12 mouse cellular contexts compared by ENCODE assay signal in the genomic region with DNA sequence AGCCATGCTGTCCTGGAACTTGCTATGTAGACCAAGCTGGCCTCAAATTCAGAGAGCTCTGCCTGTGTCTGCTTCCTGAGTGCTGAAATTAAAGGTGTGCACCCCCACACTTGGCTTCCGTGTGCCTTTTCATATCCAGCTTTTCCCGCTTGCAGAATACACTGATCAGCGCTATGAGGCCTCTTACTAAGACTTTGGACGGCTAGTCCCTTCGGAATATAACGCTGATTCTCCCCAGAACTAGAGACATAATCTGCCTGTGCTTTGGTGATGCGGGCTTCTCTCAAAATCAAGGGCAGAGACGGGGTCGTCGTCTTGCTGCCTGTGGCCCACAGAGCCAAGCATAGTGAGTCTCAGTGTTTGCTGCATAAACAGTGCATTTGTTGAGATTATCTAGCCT. TPM values are rescaled to one million over a fixed set of nuclear protein-coding genes. Genes with fewer than 3 reads are reported as not detected.
DNase-seq lines count a peak whose midpoint lies in the region; ATAC-seq and TF ChIP-seq lines count a peak whose summit lies in the region.
"Had no signal": no experiment of that assay in that cellular context is flagged by ENCODE, and none has a peak within 500 bp of the region (broad histone marks: within the 10 kb centered on the region; RNA-seq: fewer than 3 reads in every experiment).

No protein-coding gene starts in this region.

- peaks cover 9% of the 10 kb centered on the region for H3K27me3 ChIP-seq in liver, adult 2 months (ENCODE audit: control insufficient read depth, insufficient read depth, low read length)
- no peaks in the 10 kb centered on the region for H3K27me3 ChIP-seq in midbrain, postnatal 0 days (ENCODE audit: insufficient read depth, low read length)
- H3K27me3 ChIP-seq: liver, embryonic 15.5 days; Patski had no signal

- TF ChIP-seq CTCF in liver, adult 2 months (IDR thresholded peaks at IDR 0.05; ENCODE audit: low read depth, low read length): no peak
- TF ChIP-seq CTCF in midbrain, postnatal 0 days (IDR thresholded peaks at IDR 0.05): no peak

- H3K79me2 ChIP-seq in liver, adult 2 months (ENCODE audit: control insufficient read depth, insufficient read depth, low read length): no peaks in the 10 kb centered on the region

- TF ChIP-seq POLR2A in liver, adult 2 months (IDR thresholded peaks at IDR 0.05; ENCODE audit: extremely low read depth, insufficient read depth, low read length): no peak

- no peaks in the 10 kb centered on the region for H3K36me3 ChIP-seq in liver, adult 2 months (ENCODE audit: control insufficient read depth, insufficient read depth, low read length)
- H3K36me3 ChIP-seq in midbrain, postnatal 0 days (ENCODE audit: insufficient read depth, low read length): peaks cover 7% of the 10 kb centered on the region

- no peak for ATAC-seq in midbrain, postnatal 0 days (ENCODE audit: low FRiP score)
- ATAC-seq: forebrain, embryonic 16.5 days; Patski had no signal

- H3K4me3 ChIP-seq in liver, adult 2 months (ENCODE audit: insufficient read depth, low read depth, low read length): no peak overlapping the region
- no peak overlapping the region; the same call in 1 of the 2 replicates for H3K4me3 ChIP-seq in midbrain, postnatal 0 days (ENCODE audit: low read depth, low read length)
- H3K4me3 ChIP-seq: liver, embryonic 15.5 days had no signal

- H3K9me3 ChIP-seq in midbrain, postnatal 0 days (ENCODE audit: low read length): no peaks in the 10 kb centered on the region
- H3K9me3 ChIP-seq: liver, embryonic 15.5 days had no signal

- peak overlapping the region; percentile 51 for H3K27ac ChIP-seq in liver, adult 2 months (replicated peaks; ENCODE audit: insufficient read depth, low read depth, low read length)
- peak overlapping the region; percentile 67 for H3K27ac ChIP-seq in midbrain, postnatal 0 days (ENCODE audit: low read depth, low read length)
- H3K27ac ChIP-seq: liver, embryonic 15.5 days had no signal

- H3K9ac ChIP-seq in liver, adult 2 months (ENCODE audit: low read depth, low read length): no peak overlapping the region
- no peak overlapping the region for H3K9ac ChIP-seq in midbrain, postnatal 0 days (replicated peaks; ENCODE audit: low read length, poor library complexity, severe bottlenecking)
- H3K9ac ChIP-seq: liver, embryonic 15.5 days had no signal

- no peaks in the 10 kb centered on the region for H3K4me1 ChIP-seq in liver, adult 2 months (ENCODE audit: control insufficient read depth, insufficient read depth, low read length)
- peaks cover 18% of the 10 kb centered on the region for H3K4me1 ChIP-seq in midbrain, postnatal 0 days (ENCODE audit: insufficient read depth, low read length)

- no peak overlapping the region for H3K4me2 ChIP-seq in midbrain, postnatal 0 days (ENCODE audit: low read depth, low read length, poor library complexity, severe bottlenecking)
- H3K4me2 ChIP-seq: liver, embryonic 15.5 days had no signal

- intact Hi-C loops in heart, postnatal 36 days (cut with DNase I): no loop called here

- WGBS in liver, adult 2 months: 83% methylated on average over 10 of the region's 10 CpGs
- 61% methylated on average over 10 of the region's 10 CpGs for WGBS in midbrain, postnatal 0 days

- peak; percentile 86 for DNase-seq in heart, adult 11 months
- no peak for DNase-seq in heart, postnatal 36 days
- DNase-seq in liver, adult 2 months (ENCODE audit: extremely low read depth, low read depth, low spot score): no peak
- DNase-seq in liver: no peak
- DNase-seq in cerebellum, postnatal 36 days: peak; percentile 22 to 41
- DNase-seq in midbrain, postnatal 0 days (ENCODE audit: low spot score): no peak
- DNase-seq in frontal cortex, postnatal 10 days (ENCODE audit: low spot score in 2 of 2): no peak
- no peak for DNase-seq in adrenal gland, adult 18-20 months (ENCODE audit: low spot score in 2 of 2)
- DNase-seq: spleen, adult 18-20 months had no signal

RNA-seq across cellular contexts. Expression of a gene that starts 4.2 kb away (rescaled TPM):
- 10 to 100 TPM; 36.4 to 38.9 TPM for total RNA-seq in heart, postnatal 36 days (2021)
- 1.5 and 2.3 TPM in 2 replicates for total RNA-seq in liver, adult 2 months (2014; rRNA removed)
- 0.22 and 0.46 TPM in 2 replicates for polyA plus RNA-seq in liver, adult 2 months (2012; rRNA removed)
- total RNA-seq in midbrain, postnatal 0 days (2014; rRNA removed): 147 and 164 TPM in 2 replicates
- 84.1 and 99.2 TPM in 2 replicates for polyA plus RNA-seq in midbrain, postnatal 0 days (2015; fragmentation: Nextera tagmentation; extraction: Ambion mirVana)
- total RNA-seq in adrenal gland, adult 18-20 months (2021): 1 to 10 TPM; 5.9 to 6.0 TPM

RNA-seq across cellular contexts. Expression of a gene that starts 35.5 kb away (rescaled TPM):
- 10 to 100 TPM; 61.7 to 68.2 TPM for total RNA-seq in heart, postnatal 36 days (2021)
- total RNA-seq in liver, adult 2 months (2014; rRNA removed): 20.9 and 40.3 TPM in 2 replicates
- 1.5 and 1.8 TPM in 2 replicates for polyA plus RNA-seq in liver, adult 2 months (2012; rRNA removed)
- total RNA-seq in midbrain, postnatal 0 days (2014; rRNA removed): 51.3 and 64.1 TPM in 2 replicates
- polyA plus RNA-seq in midbrain, postnatal 0 days (2015; fragmentation: Nextera tagmentation; extraction: Ambion mirVana): 260 and 285 TPM in 2 replicates
- total RNA-seq in adrenal gland, adult 18-20 months (2021): 100 to 1,000 TPM; 137 to 172 TPM

RNA-seq across cellular contexts. Expression of a gene that starts 36.5 kb away (rescaled TPM):
- 10 to 100 TPM; 22.7 to 24.1 TPM for total RNA-seq in heart, postnatal 36 days (2021)
- total RNA-seq in liver, adult 2 months (2014; rRNA removed): 29.6 and 34.4 TPM in 2 replicates
- 36.0 and 39.8 TPM in 2 replicates for polyA plus RNA-seq in liver, adult 2 months (2012; rRNA removed)
- total RNA-seq in midbrain, postnatal 0 days (2014; rRNA removed): 29.7 and 31.8 TPM in 2 replicates
- polyA plus RNA-seq in midbrain, postnatal 0 days (2015; fragmentation: Nextera tagmentation; extraction: Ambion mirVana): 31.6 and 33.4 TPM in 2 replicates
- 10 to 100 TPM; 27.7 to 28.4 TPM for total RNA-seq in adrenal gland, adult 18-20 months (2021)

RNA-seq across cellular contexts. Expression of a gene that starts 36.5 kb away (rescaled TPM):
- total RNA-seq in heart, postnatal 36 days (2021): under 1 TPM; 0.36 to 0.65 TPM
- total RNA-seq in liver, adult 2 months (2014; rRNA removed): 0.13 and 0.37 TPM in 2 replicates
- not detected in 2 replicates for polyA plus RNA-seq in liver, adult 2 months (2012; rRNA removed)
- total RNA-seq in midbrain, postnatal 0 days (2014; rRNA removed): 0.99 and 1.1 TPM in 2 replicates
- polyA plus RNA-seq in midbrain, postnatal 0 days (2015; fragmentation: Nextera tagmentation; extraction: Ambion mirVana): 1.4 and 2.0 TPM in 2 replicates
- 1 to 10 TPM; 1.1 to 1.3 TPM for total RNA-seq in adrenal gland, adult 18-20 months (2021)

RNA-seq across cellular contexts. Expression of a gene that starts 59.5 kb away (rescaled TPM):
- total RNA-seq in heart, postnatal 36 days (2021): 10 to 100 TPM; 20.8 to 25.3 TPM
- 10.7 and 14.7 TPM in 2 replicates for total RNA-seq in liver, adult 2 months (2014; rRNA removed)
- polyA plus RNA-seq in liver, adult 2 months (2012; rRNA removed): 7.9 and 9.7 TPM in 2 replicates
- 8.6 and 10.2 TPM in 2 replicates for total RNA-seq in midbrain, postnatal 0 days (2014; rRNA removed)
- polyA plus RNA-seq in midbrain, postnatal 0 days (2015; fragmentation: Nextera tagmentation; extraction: Ambion mirVana): 30.4 and 34.1 TPM in 2 replicates
- 10 to 100 TPM; 15.7 to 17.3 TPM for total RNA-seq in adrenal gland, adult 18-20 months (2021)

Comparison
In these comparisons a context has a peak if more than half of its experiments do, and no peak if none do; other contexts are left out.
1. DNase-seq: peak in heart, adult 11 months (single experiment) and cerebellum, postnatal 36 days (2 of 2); none in heart, postnatal 36 days (0 of 2), liver, adult 2 months (single experiment), liver (single experiment), midbrain, postnatal 0 days (single experiment), frontal cortex, postnatal 10 days (0 of 2) and adrenal gland, adult 18-20 months (0 of 2).
2. RNA of a gene that starts 4.2 kb away (total RNA-seq): 147 to 164 TPM in midbrain, postnatal 0 days and 36.4 to 38.9 TPM in heart, postnatal 36 days; 5.9 to 6.0 TPM in adrenal gland, adult 18-20 months and 1.5 to 2.3 TPM in liver, adult 2 months; every median in the first group is over 4 times any median in the second.